Mouse (Mus musculus) ES-E14 (cell line): ENCODE results near the gene Rab33b. TPM values are rescaled to one million over a fixed set of nuclear protein-coding genes. Genes with fewer than 3 reads are reported as not detected.

Source experiments
- DNase-seq: peaks from one replicate; pipeline ENCODE4 v3.0.0-alpha.2; 2013; ENCODE audit warnings: low read depth, low spot score
- H3K27ac ChIP-seq: 2 replicates; pipeline ENCODE4 v1.5.1; 2012; ENCODE audit warnings: low read depth, mild to moderate bottlenecking, low read length, moderate library complexity, mixed read lengths; ENCODE audit not compliant: poor library complexity, insufficient read depth, severe bottlenecking
- H3K36me3 ChIP-seq: 2 replicates; pipeline ENCODE4 v1.6.1; 2012; ENCODE audit warnings: mild to moderate bottlenecking, low read length, moderate library complexity, mixed read lengths; ENCODE audit not compliant: control insufficient read depth, poor library complexity, insufficient read depth, severe bottlenecking
- H3K4me1 ChIP-seq, 2 experiments: fragments of 150-350 bp in 1 of 2; sonication (generic) in 1 of 2; 2 replicates each; pipeline ENCODE4 v1.6.1; 2012; ENCODE audit warnings: low read length in 2 of 2, mild to moderate bottlenecking in 1 of 2, mixed read lengths in 1 of 2; ENCODE audit not compliant: control insufficient read depth in 2 of 2, insufficient read depth in 2 of 2, poor library complexity in 1 of 2
- H3K4me3 ChIP-seq, 2 experiments: fragments of 150-350 bp in 1 of 2; sonication (generic) in 1 of 2; 2 replicates each; pipeline ENCODE4 v1.5.1; 2012; ENCODE audit warnings: low read length in 2 of 2, low read depth in 1 of 2, mild to moderate bottlenecking in 1 of 2, mixed read lengths in 1 of 2; ENCODE audit not compliant: insufficient read depth in 1 of 2, poor library complexity in 1 of 2, severe bottlenecking in 1 of 2
- H3K9ac ChIP-seq: 2 replicates; pipeline ENCODE4 v1.6.1; 2012; ENCODE audit warnings: low read depth, mild to moderate bottlenecking, low read length, mixed read lengths; ENCODE audit not compliant: poor library complexity, insufficient read depth, severe bottlenecking
- H3K9me3 ChIP-seq: fragments of 150-350 bp; sonication (generic); 2 replicates; pipeline ENCODE4 v1.6.1; 2012; ENCODE audit warnings: low read depth, mild to moderate bottlenecking, low read length; ENCODE audit not compliant: control insufficient read depth, insufficient read depth
- CHD2 ChIP-seq: IDR thresholded peaks from 2 replicates; pipeline ENCODE4 v1.6.1; 2014; ENCODE audit warnings: mild to moderate bottlenecking, low read depth, low read length, inconsistent platforms
- HCFC1 ChIP-seq: IDR thresholded peaks from 2 replicates; pipeline ENCODE4 v1.6.1; 2012; ENCODE audit warnings: low read length, inconsistent platforms, borderline replicate concordance; ENCODE audit not compliant: insufficient read depth
- MAFK ChIP-seq: IDR thresholded peaks from 2 replicates; pipeline ENCODE4 v1.6.1; 2014; ENCODE audit warnings: mild to moderate bottlenecking, low read depth, low read length, inconsistent platforms; ENCODE audit not compliant: insufficient read depth
- ZC3H11A ChIP-seq: IDR thresholded peaks from 2 replicates; pipeline ENCODE4 v1.6.1; 2012; ENCODE audit warnings: low read depth, mild to moderate bottlenecking, inconsistent platforms, low read length, borderline replicate concordance
- ZNF384 ChIP-seq: IDR thresholded peaks from 2 replicates; pipeline ENCODE4 v1.6.1; 2012; ENCODE audit warnings: low read depth, low read length, inconsistent platforms
- in situ Hi-C, 2 experiments: fragments of 600-800 bp; cut with MboI; formaldehyde crosslinking; loops; one replicate each; pipeline ENCODE4 v1.15.1; 2025; ENCODE audit warnings: low sequenced_read_pairs in 2 of 2, inconsistent platforms in 1 of 2; ENCODE audit not compliant: unreplicated experiment in 2 of 2
- total RNA-seq: library from RNA; depleted of rRNA; stranded (reverse); fragments of 300-350 nt; gene quantifications from 2 replicates; pipeline ENCODE4 v1.2.3, GENCODE M21; 2012

Gene Rab33b
- total RNA-seq, 1 experiment, result 7.5 TPM

GRCm38 (mm10) chr3:51475706-51476105 is 8.0 kb upstream of the Rab33b start:
- no peaks in the 10 kb centered on the region for H3K9me3 ChIP-seq
- TF ChIP-seq ZNF384 (no peak), ZC3H11A (no peak), HCFC1 (no peak), MAFK (no peak), CHD2 (no peak)
- no peak overlapping the region for H3K27ac ChIP-seq
- H3K4me1 ChIP-seq, result no peaks in the 10 kb centered on the region
- no peak for DNase-seq
- in situ Hi-C loops, result loop anchor here in 1 of 2 experiments (25.0 kb wide), 1 partner anchor 762 kb away; no protein-coding TSS in a partner anchor
- H3K36me3 ChIP-seq, result peaks cover 10% of the 10 kb centered on the region
- H3K4me3 ChIP-seq, result no peak overlapping the region
- H3K9ac ChIP-seq, result no peak overlapping the region

- no peak for DNase-seq
- in situ Hi-C loops, result loop anchor here in 1 of 2 experiments (25.0 kb wide), 1 partner anchor 757 kb away; no protein-coding TSS in a partner anchor
- Histone ChIP-seq H3K9ac (no peak overlapping the region), H3K4me3 (no peak overlapping the region), H3K9me3 (no peaks in the 10 kb centered on the region), H3K4me1 (no peaks in the 10 kb centered on the region), H3K36me3 (no peaks in the 10 kb centered on the region), H3K27ac (no peak overlapping the region)
- TF ChIP-seq HCFC1, result no peak
- TF ChIP-seq MAFK, result no peak
- TF ChIP-seq CHD2, result no peak
- no peak for TF ChIP-seq ZNF384
- TF ChIP-seq ZC3H11A, result no peak
Measured at GRCm38 (mm10) chr3:51479893-51480292, 3.8 kb upstream of the Rab33b start.

- peak; percentile 42 for DNase-seq
- Histone ChIP-seq H3K36me3 (no peaks in the 10 kb centered on the region), H3K27ac (no peak overlapping the region), H3K9ac (no peak overlapping the region), H3K4me3 (no peak overlapping the region), H3K4me1 (no peaks in the 10 kb centered on the region), H3K9me3 (no peaks in the 10 kb centered on the region)
- TF ChIP-seq ZNF384, result peak; percentile 47; the same call in 1 of the 2 replicates
- no peak for TF ChIP-seq HCFC1
- TF ChIP-seq CHD2, result no peak
- TF ChIP-seq ZC3H11A, result peak; percentile 36; the same call in 1 of the 2 replicates
- no peak for TF ChIP-seq MAFK
- in situ Hi-C loops, result loop anchor here in 1 of 2 experiments (25.0 kb wide), 1 partner anchor 756 kb away; no protein-coding TSS in a partner anchor
Measured at GRCm38 (mm10) chr3:51481059-51481458, 2.7 kb upstream of the Rab33b start.

- H3K9ac ChIP-seq, result no peak overlapping the region
- H3K4me1 ChIP-seq, result no peaks in the 10 kb centered on the region
- H3K4me3 ChIP-seq, result no peak overlapping the region
- H3K36me3 ChIP-seq, result no peaks in the 10 kb centered on the region
- in situ Hi-C loops, result loop anchor here in 1 of 2 experiments (25.0 kb wide), 1 partner anchor 755 kb away; no protein-coding TSS in a partner anchor
- H3K27ac ChIP-seq, result no peak overlapping the region
- H3K9me3 ChIP-seq, result no peaks in the 10 kb centered on the region
- TF ChIP-seq ZNF384, result no peak
- TF ChIP-seq HCFC1, result no peak
- no peak for TF ChIP-seq CHD2
- no peak for TF ChIP-seq ZC3H11A
- TF ChIP-seq MAFK, result no peak
- DNase-seq, result no peak
Measured at GRCm38 (mm10) chr3:51481881-51482280, 1.8 kb upstream of the Rab33b start.

GRCm38 (mm10) chr3:51482781-51483180 is 939 bp upstream of the Rab33b start:
- DNase-seq, result no peak
- no peak overlapping the region for H3K27ac ChIP-seq
- H3K36me3 ChIP-seq, result no peaks in the 10 kb centered on the region
- in situ Hi-C loops, result loop anchor here in 1 of 2 experiments (25.0 kb wide), 1 partner anchor 755 kb away; no protein-coding TSS in a partner anchor
- no peaks in the 10 kb centered on the region for H3K9me3 ChIP-seq
- H3K4me1 ChIP-seq, result no peaks in the 10 kb centered on the region
- H3K4me3 ChIP-seq, result peak overlapping the region; percentile 81 to 82; a peak in 2 of 4 replicates
- peak overlapping the region; percentile 96; the same call in 1 of the 2 replicates for H3K9ac ChIP-seq
- TF ChIP-seq CHD2 (no peak), MAFK (no peak), ZC3H11A (no peak), ZNF384 (no peak), HCFC1 (no peak)
